Mouse (Mus musculus) ovary, postnatal 36 days (tissue): ENCODE measurements at regions not wholly inside any gene's neighbourhood (a gene's known extent, or its start where the extent isn't known, plus 50 kb on each side); places are given as distances from the start of the nearest gene placed in this dataset.

Experiments
- DNase-seq: peaks from one replicate; pipeline ENCODE4 v3.0.0; 2022; ENCODE audit warnings: low spot score, mixed read lengths

GRCm38 (mm10) chr11:114212136-114212535, 145.3 kb upstream of the Sdk2 start:
- no peak for DNase-seq

- DNase-seq = peak; percentile 51
These were observed 138.3 kb upstream of the Sdk2 start for GRCm38 (mm10) chr11:114205192-114205591.

DNA sequence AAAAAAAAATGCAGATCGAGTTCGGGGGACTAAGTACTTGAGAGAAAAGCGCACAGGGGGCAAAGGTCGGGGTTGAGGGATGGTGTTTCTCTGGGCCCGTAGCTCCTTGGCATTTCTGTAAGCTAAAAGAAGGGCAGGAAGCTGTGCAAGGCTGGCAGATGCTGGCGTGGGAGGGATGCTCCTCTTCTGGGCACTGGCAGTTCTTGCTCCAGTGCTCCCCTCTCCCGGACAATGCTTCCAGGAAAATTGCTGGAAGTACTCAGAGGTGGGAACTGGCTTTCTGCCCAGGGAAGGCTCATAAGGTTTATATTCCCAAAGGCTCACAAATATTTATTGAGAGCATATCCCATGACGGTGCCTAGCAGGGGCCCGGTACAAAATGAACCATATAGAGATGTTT, 136.6 kb upstream of the Sdk2 start:
- no peak for DNase-seq

DNA sequence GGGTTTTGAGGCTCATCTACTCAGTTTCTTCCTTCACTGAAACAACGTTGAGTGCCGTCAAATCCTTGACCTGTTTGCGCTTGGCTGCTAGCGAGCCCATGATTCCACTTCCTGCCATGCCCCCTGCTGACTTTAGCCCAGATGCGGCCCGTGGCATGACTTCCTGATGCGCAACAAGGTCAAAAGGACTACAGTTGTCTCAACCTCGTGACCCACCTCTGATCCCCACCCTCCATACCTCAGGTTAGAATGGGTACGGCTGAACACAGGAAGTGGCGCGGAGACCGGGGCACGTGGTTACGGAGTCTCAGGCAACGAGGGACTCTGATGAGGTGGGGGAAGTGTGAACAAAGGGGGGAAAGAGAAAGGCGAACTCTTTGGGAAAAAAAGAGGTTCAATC, 135.6 kb upstream of the Sdk2 start:
- no peak for DNase-seq

DNA sequence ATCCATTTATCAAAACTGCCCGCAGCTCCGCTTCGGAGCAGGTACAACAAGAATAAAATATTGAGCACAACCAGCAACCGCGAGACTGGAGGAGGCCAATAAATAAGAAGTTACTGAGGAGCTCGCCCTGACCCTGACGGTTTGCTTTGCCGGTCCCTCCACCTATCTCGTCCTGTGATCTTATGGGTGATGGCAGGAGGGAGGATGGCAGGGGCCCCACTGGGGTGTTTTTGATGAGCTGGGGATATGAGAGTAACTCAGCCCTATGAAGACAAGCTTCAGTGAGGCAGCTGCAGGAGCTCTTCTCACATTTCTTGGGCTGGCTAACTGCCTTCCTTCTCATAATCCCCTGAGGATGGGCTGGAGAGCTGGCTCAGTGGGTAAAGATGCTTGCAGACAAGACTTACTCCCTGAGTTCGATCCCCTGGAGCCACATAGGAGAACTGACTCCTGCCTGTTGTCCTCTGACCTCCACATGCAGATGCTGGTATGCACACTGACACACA, 132.3 kb upstream of the Sdk2 start:
- DNase-seq = no peak

GRCm38 (mm10) chr11:114198317-114199032, 131.6 kb upstream of the Sdk2 start:
- DNase-seq = peak; percentile 81

DNA sequence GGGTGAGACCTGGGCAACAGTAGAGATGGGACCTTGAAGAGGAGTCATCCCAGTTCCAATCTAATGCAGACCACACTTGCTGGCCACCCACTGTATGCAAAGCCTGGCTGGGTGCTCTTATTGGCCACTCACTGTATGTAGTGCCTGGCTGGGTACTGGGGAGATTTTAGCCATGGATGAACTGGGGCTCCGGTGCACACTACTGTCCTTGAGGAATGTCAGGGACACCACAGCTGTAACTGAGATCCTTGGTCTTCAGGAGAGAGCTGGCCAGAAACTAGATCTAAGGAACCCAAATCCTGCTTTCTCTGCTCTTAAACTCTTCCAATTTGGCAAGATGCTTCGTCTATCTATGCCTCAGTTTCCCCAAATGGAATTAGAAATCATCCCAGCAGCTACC, 128.4 kb upstream of the Sdk2 start:
- no peak for DNase-seq

DNA sequence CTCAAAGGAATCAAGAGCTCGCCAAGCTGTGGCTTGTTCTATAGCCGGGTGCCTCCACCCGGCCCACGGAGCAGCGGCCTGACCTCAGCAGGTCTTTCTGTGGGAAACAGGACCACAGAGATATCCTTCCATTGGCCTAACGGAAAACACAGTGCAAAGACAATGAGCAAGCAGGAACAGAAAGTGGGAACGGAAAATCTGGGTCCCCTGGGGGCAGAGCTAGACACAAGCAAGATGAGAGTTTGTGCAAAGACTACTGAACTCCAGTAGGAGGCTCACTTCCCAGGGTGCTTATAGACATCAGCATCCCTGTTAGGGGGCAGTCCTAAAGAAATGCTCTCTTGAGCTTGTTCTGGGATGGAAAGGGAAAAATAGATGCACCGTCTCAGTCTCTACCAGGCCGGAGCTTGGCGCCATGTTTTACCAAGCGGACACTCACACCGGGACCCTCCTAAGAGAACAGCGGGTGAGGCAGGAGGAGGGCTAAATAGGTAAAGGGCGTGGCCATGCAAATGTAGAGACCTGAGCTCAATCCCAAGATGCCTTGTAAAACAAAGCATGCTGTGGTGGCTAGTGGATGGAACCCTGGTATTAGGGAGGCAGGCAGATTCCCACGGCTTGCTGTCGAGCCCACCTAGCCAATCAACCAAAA, 127.3 kb upstream of the Sdk2 start:
- DNase-seq = no peak

GRCm38 (mm10) chr11:114193018-114193417, 126.2 kb upstream of the Sdk2 start:
- DNase-seq = no peak

GRCm38 (mm10) chr11:114191661-114192060, 124.8 kb upstream of the Sdk2 start:
- no peak for DNase-seq

GRCm38 (mm10) chr11:114184970-114185882, 118.4 kb upstream of the Sdk2 start:
- peak; percentile 64 for DNase-seq

- no peak for DNase-seq
These were observed 117.6 kb upstream of the Sdk2 start for GRCm38 (mm10) chr11:114184431-114184830.

DNA sequence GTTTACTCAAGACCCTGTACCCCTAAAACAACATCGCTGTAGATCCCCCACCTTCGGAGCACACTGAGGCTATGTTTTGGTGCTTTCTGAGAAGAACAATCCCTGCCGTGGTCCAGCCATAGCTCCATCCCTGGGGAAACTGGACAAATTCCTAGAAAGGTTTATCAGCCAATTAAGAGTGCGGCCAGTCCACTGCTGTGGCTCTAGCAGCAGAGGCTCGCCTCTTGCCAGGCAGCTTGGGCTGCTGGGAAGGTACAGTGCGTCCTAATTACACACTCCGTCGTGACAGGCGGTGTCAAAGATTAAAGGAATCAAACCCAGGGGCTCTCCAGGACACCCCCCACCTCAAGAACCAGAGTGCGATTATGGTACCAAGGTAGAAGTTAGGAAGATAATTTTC, 116.4 kb upstream of the Sdk2 start:
- DNase-seq = no peak

DNA sequence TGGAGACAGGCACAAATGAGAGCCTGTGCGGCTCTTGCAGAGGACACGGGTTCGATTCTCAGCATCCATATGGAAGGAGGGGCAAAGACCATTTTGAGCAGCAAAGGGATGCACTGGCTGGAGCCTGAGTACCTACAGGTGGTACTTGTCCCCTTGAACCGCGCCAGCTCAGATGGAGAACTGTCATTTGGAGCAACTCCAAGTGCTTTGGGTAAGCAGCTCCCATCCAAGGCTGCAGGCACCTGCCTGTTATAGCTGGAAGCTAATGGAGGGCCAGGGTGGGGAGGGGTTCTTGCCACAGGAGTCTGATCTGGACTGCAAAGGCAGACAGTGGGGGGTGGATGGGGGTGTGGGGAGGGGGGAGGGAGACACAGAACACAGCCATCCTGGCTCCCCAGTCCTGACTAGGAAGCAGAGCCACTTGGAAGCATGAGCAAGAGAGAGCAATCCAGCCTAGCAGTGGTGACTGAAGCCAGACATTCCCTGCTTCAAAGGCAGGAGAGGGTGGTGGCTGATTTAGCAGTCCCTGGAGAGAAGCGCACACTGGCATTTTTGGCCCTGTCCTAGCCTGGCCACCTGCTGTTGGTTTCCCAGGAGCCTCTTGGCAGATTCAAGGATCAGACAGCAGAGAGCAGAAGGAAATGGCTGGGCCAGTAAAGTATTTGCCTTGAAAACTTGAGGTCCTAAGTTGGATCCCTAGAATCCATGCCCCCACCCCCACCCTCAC, 112.1 kb upstream of the Sdk2 start:
- no peak for DNase-seq

DNA sequence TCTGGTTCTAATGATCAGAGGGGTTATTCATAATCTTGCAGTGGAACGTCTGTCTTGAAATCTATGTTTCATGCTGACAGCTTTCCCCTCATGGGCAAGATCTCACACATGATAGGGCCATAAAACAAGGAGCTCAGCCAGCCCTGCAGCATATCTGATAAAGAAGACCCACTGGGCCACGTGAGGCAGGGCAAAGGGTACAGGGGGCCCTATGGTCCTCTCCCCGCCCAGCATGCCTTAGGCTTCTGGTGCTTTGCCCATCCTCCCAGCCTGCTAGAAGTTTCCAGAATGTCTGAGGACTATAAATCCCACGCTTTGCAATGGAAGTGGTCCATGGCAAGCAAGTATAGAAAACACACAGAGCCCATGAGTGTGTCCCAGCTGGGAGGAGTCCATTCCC, 110.9 kb upstream of the Sdk2 start:
- DNase-seq = no peak

DNA sequence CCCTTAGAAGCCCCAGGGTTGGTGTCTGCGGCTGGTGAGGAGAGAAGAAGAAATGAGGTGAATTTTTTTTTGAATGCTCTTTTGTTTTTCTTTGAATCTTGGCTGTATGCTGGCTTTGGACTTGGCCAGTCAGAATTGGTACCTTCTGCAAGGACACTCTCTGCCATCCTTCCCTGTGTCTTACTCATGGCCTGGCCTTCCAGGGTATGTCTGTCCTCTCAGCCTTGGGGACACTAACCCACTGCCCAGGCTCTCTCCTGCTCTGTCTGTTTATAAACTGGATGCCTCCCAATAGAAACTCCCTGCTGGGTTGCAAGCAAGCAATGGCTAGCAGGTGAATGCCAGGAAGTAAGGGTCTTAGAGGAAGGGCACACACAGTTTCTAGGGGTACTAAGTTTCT, 110.4 kb upstream of the Sdk2 start:
- no peak for DNase-seq

- DNase-seq = peak; percentile 32
These were observed 109.9 kb upstream of the Sdk2 start for GRCm38 (mm10) chr11:114176671-114177212.

GRCm38 (mm10) chr11:114175437-114176131, 108.7 kb upstream of the Sdk2 start:
- no peak for DNase-seq

- no peak for DNase-seq
These were observed 108.0 kb upstream of the Sdk2 start for GRCm38 (mm10) chr11:114174871-114175270.

DNA sequence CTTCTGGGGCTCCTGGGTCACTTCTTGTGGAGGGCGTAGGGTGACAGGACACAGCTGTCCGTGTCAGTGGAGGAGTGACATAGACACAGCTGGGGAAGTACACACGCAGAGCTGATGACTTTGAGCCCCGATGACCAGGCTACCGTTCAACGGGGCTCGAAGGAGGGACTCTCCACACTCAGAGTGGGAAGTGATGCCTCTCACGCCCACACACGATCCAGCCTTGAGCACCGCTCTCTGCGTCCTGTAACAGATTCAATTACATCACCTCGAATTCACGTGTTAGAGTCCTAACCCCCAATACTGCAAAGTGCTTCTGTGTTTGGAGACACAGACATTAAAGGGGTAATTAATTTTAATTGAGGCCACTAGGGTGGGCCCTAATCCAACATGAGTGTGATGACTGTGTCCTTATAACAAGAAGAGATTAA, 101.4 kb upstream of the Sdk2 start:
- DNase-seq = no peak
